Mouse (Mus musculus) granulocyte monocyte progenitor cell, adult 5-6 weeks (primary cell): ENCODE measurements at regions not wholly inside any gene's neighbourhood (a gene's known extent, or its start where the extent isn't known, plus 50 kb on each side); places are given as distances from the start of the nearest gene placed in this dataset.

ENCODE experiments used
- ATAC-seq: replicated peaks from 2 replicates; pipeline ENCODE4 v1.8.0; 2016; ENCODE audit warnings: mild to moderate bottlenecking, moderate TSS enrichment, inconsistent platforms; ENCODE audit not compliant: poor library complexity, severe bottlenecking

GRCm38 (mm10) chr1:81744524-81744923 lies 488.4 kb upstream of the Gm9747 start:
- no peak for ATAC-seq

GRCm38 (mm10) chr1:81745024-81745960 lies 487.6 kb upstream of the Gm9747 start:
- no peak for ATAC-seq

- no peak for ATAC-seq
Observed at GRCm38 (mm10) chr1:81746013-81746412, 486.9 kb upstream of the Gm9747 start.

GRCm38 (mm10) chr1:81747025-81747424 lies 485.9 kb upstream of the Gm9747 start:
- no peak for ATAC-seq

GRCm38 (mm10) chr1:81754067-81754466 lies 478.8 kb upstream of the Gm9747 start:
- ATAC-seq: no peak

GRCm38 (mm10) chr1:81755281-81755680 lies 477.6 kb upstream of the Gm9747 start:
- ATAC-seq: no peak

GRCm38 (mm10) chr1:81755694-81756093 lies 477.2 kb upstream of the Gm9747 start:
- ATAC-seq: no peak

GRCm38 (mm10) chr1:81759919-81760318 lies 473.0 kb upstream of the Gm9747 start:
- ATAC-seq: no peak

GRCm38 (mm10) chr1:81771704-81772103 lies 461.2 kb upstream of the Gm9747 start:
- ATAC-seq: no peak

- ATAC-seq: no peak
Observed at GRCm38 (mm10) chr1:81780583-81780982, 452.3 kb upstream of the Gm9747 start.

- ATAC-seq: no peak
Observed at GRCm38 (mm10) chr1:81784305-81784704, 448.6 kb upstream of the Gm9747 start.

GRCm38 (mm10) chr1:81794771-81795170 lies 438.1 kb upstream of the Gm9747 start:
- ATAC-seq: no peak

- ATAC-seq: no peak
Observed at GRCm38 (mm10) chr1:81795399-81795798, 437.5 kb upstream of the Gm9747 start.

- ATAC-seq: no peak
Observed at GRCm38 (mm10) chr1:81811591-81811990, 421.3 kb upstream of the Gm9747 start.

GRCm38 (mm10) chr1:81818884-81819283 lies 414.0 kb upstream of the Gm9747 start:
- ATAC-seq: no peak

GRCm38 (mm10) chr1:81841966-81842365 lies 390.9 kb upstream of the Gm9747 start:
- peak; percentile 46; the same call in 1 of the 2 replicates for ATAC-seq

- ATAC-seq: no peak
Observed at GRCm38 (mm10) chr1:81850462-81851144, 382.3 kb upstream of the Gm9747 start.

GRCm38 (mm10) chr1:81859464-81859863 lies 373.4 kb upstream of the Gm9747 start:
- ATAC-seq: no peak

- ATAC-seq: no peak
Observed at GRCm38 (mm10) chr1:81864571-81864970, 368.3 kb upstream of the Gm9747 start.

GRCm38 (mm10) chr1:81886940-81887531 lies 345.9 kb upstream of the Gm9747 start:
- ATAC-seq: no peak

GRCm38 (mm10) chr1:81897241-81897640 lies 335.7 kb upstream of the Gm9747 start:
- ATAC-seq: no peak
